In the genomic region with DNA sequence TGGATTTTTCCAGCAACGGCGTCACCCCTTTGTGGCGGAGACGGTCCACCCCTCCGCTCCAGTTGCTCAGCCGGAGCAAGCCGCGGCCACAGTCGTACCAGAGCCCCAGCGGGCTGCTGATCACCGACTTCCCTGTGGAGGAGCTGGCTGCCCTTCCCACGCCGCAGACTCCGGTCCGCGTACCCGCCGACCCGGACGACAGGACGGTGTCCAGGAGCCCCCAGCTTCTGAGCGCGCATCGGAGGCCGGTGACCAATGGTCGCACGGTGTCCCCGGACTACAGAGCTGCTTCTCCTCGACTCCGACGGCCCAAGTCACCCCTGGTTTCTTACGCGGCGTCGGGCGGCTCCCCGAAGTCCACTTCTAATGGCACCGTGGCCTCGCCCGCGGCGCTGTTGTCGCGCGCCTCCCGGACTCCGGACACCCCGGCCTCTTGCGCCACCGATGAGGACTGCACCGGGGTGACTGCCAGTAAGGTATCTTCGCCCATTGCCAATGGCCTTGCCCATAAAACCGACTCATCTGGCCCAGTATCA, we compare ENCODE assay signal across 7 mouse cellular contexts. TPM values are rescaled to one million over a fixed set of nuclear protein-coding genes. Genes with fewer than 3 reads are reported as not detected.
A peak's percentile ranks its signal among the peaks of the same experiment; 100 is the strongest.
DNase-seq lines count a peak whose midpoint lies in the region; ATAC-seq and TF ChIP-seq lines count a peak whose summit lies in the region.

No protein-coding gene starts in this region.

- peak; percentile 73 for DNase-seq in adrenal gland, adult 2 months
- peak; percentile 37 for DNase-seq in forebrain, embryonic 14.5 days (ENCODE audit: low spot score)
- peak; percentile 72 for DNase-seq in hindbrain, embryonic 10.5 days (ENCODE audit: low spot score)
- DNase-seq in midbrain, embryonic 11.5 days (ENCODE audit: low spot score, missing footprints): no peak
- peak; percentile 62 for DNase-seq in testis, postnatal 10 days (ENCODE audit: low spot score)

- TF ChIP-seq CTCF in ES-Bruce4 (IDR thresholded peaks at IDR 0.05; ENCODE audit: low read depth, low read length): no peak

- no peak for TF ChIP-seq EP300 in ES-Bruce4 (IDR thresholded peaks at IDR 0.05; ENCODE audit: insufficient read depth, low read depth, low read length)

- no peak overlapping the region for H3K27ac ChIP-seq in ES-Bruce4 (ENCODE audit: insufficient read depth, low read length)
- H3K27ac ChIP-seq in forebrain, embryonic 14.5 days (ENCODE audit: low read depth, low read length): peak overlapping the region; percentile 56; the same call in 1 of the 2 replicates
- peak overlapping the region; percentile 87 for H3K27ac ChIP-seq in hindbrain, embryonic 10.5 days
- peak overlapping the region; percentile 58; the same call in 1 of the 2 replicates for H3K27ac ChIP-seq in limb, embryonic 13.5 days
- H3K27ac ChIP-seq in midbrain, embryonic 11.5 days (ENCODE audit: low read depth, low read length): no peak overlapping the region

- H3K4me2 ChIP-seq in forebrain, embryonic 14.5 days (ENCODE audit: low read length): peak overlapping the region; percentile 81
- peak overlapping the region; percentile 87 for H3K4me2 ChIP-seq in limb, embryonic 13.5 days (replicated peaks)
- peak overlapping the region; percentile 92 for H3K4me2 ChIP-seq in midbrain, embryonic 11.5 days

- TF ChIP-seq POLR2A in ES-Bruce4 (IDR thresholded peaks at IDR 0.05; ENCODE audit: insufficient read depth, low read length): no peak

- peak overlapping the region; percentile 73 for H3K4me3 ChIP-seq in ES-Bruce4 (ENCODE audit: low read depth, low read length)
- H3K4me3 ChIP-seq in forebrain, embryonic 14.5 days (ENCODE audit: low read depth, low read length): peak overlapping the region; percentile 70
- peak overlapping the region; percentile 79 for H3K4me3 ChIP-seq in hindbrain, embryonic 10.5 days
- H3K4me3 ChIP-seq in limb, embryonic 13.5 days: peak overlapping the region; percentile 74
- peak overlapping the region; percentile 69 for H3K4me3 ChIP-seq in midbrain, embryonic 11.5 days (ENCODE audit: low read depth, low read length)

- peak; percentile 51 for ATAC-seq in forebrain, embryonic 14.5 days
- ATAC-seq in limb, embryonic 13.5 days (ENCODE audit: low FRiP score, low read depth): peak; percentile 42
- peak; percentile 78 for ATAC-seq in midbrain, embryonic 11.5 days (ENCODE audit: low FRiP score)

- H3K4me1 ChIP-seq in ES-Bruce4 (ENCODE audit: control insufficient read depth, insufficient read depth, low read length): no peaks in the 10 kb centered on the region
- H3K4me1 ChIP-seq in forebrain, embryonic 14.5 days (ENCODE audit: control insufficient read depth, insufficient read depth, low read length): peaks cover 8% of the 10 kb centered on the region
- peaks cover 36% of the 10 kb centered on the region for H3K4me1 ChIP-seq in hindbrain, embryonic 10.5 days (replicated peaks)
- peaks cover 14% of the 10 kb centered on the region for H3K4me1 ChIP-seq in limb, embryonic 13.5 days
- peaks cover 6% of the 10 kb centered on the region; the same call in 1 of the 2 replicates for H3K4me1 ChIP-seq in midbrain, embryonic 11.5 days (ENCODE audit: control insufficient read depth, insufficient read depth, low read length)

- under 1% methylated on average over 46 of the region's 53 CpGs for WGBS in forebrain, embryonic 14.5 days
- under 1% methylated on average over 53 of the region's 53 CpGs for WGBS in hindbrain, embryonic 10.5 days
- under 1% methylated on average over 53 of the region's 53 CpGs for WGBS in limb, embryonic 13.5 days
- WGBS in midbrain, embryonic 11.5 days: under 1% methylated on average over 53 of the region's 53 CpGs

- peaks cover 10% of the 10 kb centered on the region; the same call in 1 of the 2 replicates for H3K27me3 ChIP-seq in ES-Bruce4 (ENCODE audit: control insufficient read depth, insufficient read depth, low read length, poor library complexity, severe bottlenecking)
- no peaks in the 10 kb centered on the region for H3K27me3 ChIP-seq in forebrain, embryonic 14.5 days (replicated peaks; ENCODE audit: control insufficient read depth, insufficient read depth, low read length)
- H3K27me3 ChIP-seq in hindbrain, embryonic 10.5 days (ENCODE audit: insufficient read depth, poor library complexity, severe bottlenecking): peaks cover 38% of the 10 kb centered on the region
- H3K27me3 ChIP-seq in limb, embryonic 13.5 days: peaks cover 25% of the 10 kb centered on the region
- peaks cover 16% of the 10 kb centered on the region for H3K27me3 ChIP-seq in midbrain, embryonic 11.5 days (ENCODE audit: control insufficient read depth, insufficient read depth, low read length)

- H3K9me3 ChIP-seq in ES-Bruce4 (replicated peaks; ENCODE audit: control insufficient read depth, insufficient read depth, low read length, poor library complexity, severe bottlenecking): no peaks in the 10 kb centered on the region
- no peaks in the 10 kb centered on the region for H3K9me3 ChIP-seq in forebrain, embryonic 14.5 days (replicated peaks; ENCODE audit: control insufficient read depth, low read length)
- H3K9me3 ChIP-seq in hindbrain, embryonic 10.5 days: no peaks in the 10 kb centered on the region
- no peaks in the 10 kb centered on the region for H3K9me3 ChIP-seq in limb, embryonic 13.5 days
- no peaks in the 10 kb centered on the region for H3K9me3 ChIP-seq in midbrain, embryonic 11.5 days (ENCODE audit: control insufficient read depth, low read length)

- H3K9ac ChIP-seq in ES-Bruce4 (ENCODE audit: low read depth, poor library complexity, severe bottlenecking): peak overlapping the region; percentile 66
- peak overlapping the region; percentile 75 for H3K9ac ChIP-seq in forebrain, embryonic 14.5 days (ENCODE audit: low read length)
- peak overlapping the region; percentile 80 for H3K9ac ChIP-seq in limb, embryonic 13.5 days
- H3K9ac ChIP-seq in midbrain, embryonic 11.5 days (ENCODE audit: low read length): peak overlapping the region; percentile 73

- no peaks in the 10 kb centered on the region for H3K36me3 ChIP-seq in ES-Bruce4 (ENCODE audit: control insufficient read depth, insufficient read depth, low read length, poor library complexity, severe bottlenecking)
- H3K36me3 ChIP-seq in forebrain, embryonic 14.5 days (ENCODE audit: control insufficient read depth, insufficient read depth, low read length): no peaks in the 10 kb centered on the region
- 0 out of 2 replicates have a peak, but pooled peaks cover 8% of the 10 kb centered on the region for H3K36me3 ChIP-seq in hindbrain, embryonic 10.5 days
- no peaks in the 10 kb centered on the region for H3K36me3 ChIP-seq in limb, embryonic 13.5 days
- H3K36me3 ChIP-seq in midbrain, embryonic 11.5 days (ENCODE audit: control insufficient read depth, insufficient read depth, low read length): no peaks in the 10 kb centered on the region

RNA-seq across cellular contexts. Expression of gene Arhgef26, which starts 1.4 kb away (rescaled TPM):
- polyA plus RNA-seq in ES-Bruce4 (2011; ENCODE audit: insufficient read depth, insufficient read length, low read depth, missing spikeins): 8.7 and 11.9 TPM in 2 replicates
- total RNA-seq in adrenal gland, adult 2 months (2021): 1 to 10 TPM; 2.1 to 2.5 TPM
- 2.4 and 2.7 TPM in 2 replicates for polyA plus RNA-seq in adrenal gland, adult 2 months (2012; rRNA removed)
- 7.2 and 9.3 TPM in 2 replicates for polyA plus RNA-seq in forebrain, embryonic 14.5 days (2014; fragmentation: Nextera tagmentation; extraction: Ambion mirVana)
- polyA plus RNA-seq in hindbrain, embryonic 10.5 days (2016; fragmentation: Nextera tagmentation; extraction: Ambion mirVana): 8.8 and 10.9 TPM in 2 replicates
- 9.6 and 10.5 TPM in 2 replicates for polyA plus RNA-seq in limb, embryonic 13.5 days (2015; fragmentation: Nextera tagmentation; extraction: Ambion mirVana)
- polyA plus RNA-seq in midbrain, embryonic 11.5 days (2014; fragmentation: Nextera tagmentation; extraction: Ambion mirVana): 4.8 and 5.0 TPM in 2 replicates

Comparison
In these comparisons a context has a peak if more than half of its experiments do, and no peak if none do; other contexts are left out.
1. H3K27ac ChIP-seq: peak in forebrain, embryonic 14.5 days (single experiment), hindbrain, embryonic 10.5 days (single experiment) and limb, embryonic 13.5 days (single experiment); none in ES-Bruce4 (single experiment) and midbrain, embryonic 11.5 days (single experiment).
2. Peak in every context shown above with its lines, with median percentiles within 50 percentile points of each other: H3K4me3 ChIP-seq, H3K9ac ChIP-seq, ATAC-seq and H3K4me2 ChIP-seq.